Mouse (Mus musculus): ENCODE measurements at regions not wholly inside any gene's neighbourhood (a gene's known extent, or its start where the extent isn't known, plus 50 kb on each side); places are given as distances from the start of the nearest gene placed in this dataset.

- DNase-seq (ENCODE audit: low spot score in 2 of 2), result peak; percentile 61 to 86
Measured at GRCm38 (mm10) chr13:70277667-70278591, 359.5 kb downstream of the Ice1 start.

DNA sequence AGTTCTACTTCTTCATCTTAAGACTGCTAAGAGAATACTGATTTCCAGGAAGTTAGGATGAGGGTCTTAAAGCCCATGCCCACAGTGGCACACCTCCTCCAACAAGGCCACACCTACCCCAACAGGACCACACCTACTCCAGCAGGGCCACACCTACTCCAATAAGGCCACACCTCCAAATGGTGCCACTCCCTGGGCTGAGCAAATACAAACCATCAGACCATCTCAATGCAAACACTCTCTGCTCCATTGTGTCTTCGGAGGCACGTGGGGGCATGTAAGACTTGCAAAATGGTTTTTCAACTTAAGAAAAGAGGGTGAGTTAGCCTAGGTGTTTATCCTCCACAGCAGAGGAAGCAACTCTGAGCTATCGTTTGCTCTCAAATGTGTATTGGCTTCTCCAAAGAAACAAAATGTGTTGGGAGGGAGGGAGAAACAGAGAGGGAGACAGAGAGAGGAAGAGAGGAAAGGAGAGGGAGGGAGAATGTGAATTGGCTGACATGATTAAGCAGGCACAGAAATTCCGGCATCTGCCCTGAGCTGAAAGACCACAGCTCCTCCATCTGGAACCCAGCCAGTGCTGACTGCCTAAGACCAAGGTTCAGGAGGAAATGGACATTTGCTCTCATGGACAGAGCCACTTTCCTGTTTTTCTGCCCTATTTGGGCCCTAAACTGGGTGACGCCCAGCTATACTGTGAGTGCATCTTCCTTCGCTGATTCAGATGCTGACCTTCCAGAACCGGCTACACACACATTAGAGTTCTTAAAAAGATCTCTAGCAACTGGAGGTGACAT is 356.2 kb downstream of the Ice1 start:
- no peak for DNase-seq (ENCODE audit: low spot score in 2 of 2)

- no peak for DNase-seq (ENCODE audit: low spot score in 2 of 2)
Measured at GRCm38 (mm10) chr13:70282731-70283130, 354.7 kb downstream of the Ice1 start.

DNA sequence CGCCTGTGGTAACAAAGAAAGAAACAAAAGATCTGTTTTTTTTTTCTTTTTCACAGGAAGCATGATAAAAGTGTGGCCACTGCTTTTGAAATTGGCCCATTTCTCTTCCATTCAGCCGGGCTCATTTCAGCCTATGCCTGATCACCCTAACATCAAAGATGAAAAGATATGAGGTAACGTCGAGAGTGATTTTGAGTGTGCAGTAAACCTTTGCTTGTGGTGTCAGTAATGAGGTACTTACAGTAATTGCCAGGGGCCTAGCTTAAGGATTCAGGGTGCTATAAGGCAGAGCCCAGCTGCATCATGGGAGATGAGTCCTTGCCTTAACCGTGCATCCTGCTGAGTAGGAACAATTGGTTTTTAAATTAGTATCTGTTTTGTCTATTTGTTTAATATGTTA is 354.2 kb downstream of the Ice1 start:
- no peak for DNase-seq (ENCODE audit: low spot score in 2 of 2)

DNA sequence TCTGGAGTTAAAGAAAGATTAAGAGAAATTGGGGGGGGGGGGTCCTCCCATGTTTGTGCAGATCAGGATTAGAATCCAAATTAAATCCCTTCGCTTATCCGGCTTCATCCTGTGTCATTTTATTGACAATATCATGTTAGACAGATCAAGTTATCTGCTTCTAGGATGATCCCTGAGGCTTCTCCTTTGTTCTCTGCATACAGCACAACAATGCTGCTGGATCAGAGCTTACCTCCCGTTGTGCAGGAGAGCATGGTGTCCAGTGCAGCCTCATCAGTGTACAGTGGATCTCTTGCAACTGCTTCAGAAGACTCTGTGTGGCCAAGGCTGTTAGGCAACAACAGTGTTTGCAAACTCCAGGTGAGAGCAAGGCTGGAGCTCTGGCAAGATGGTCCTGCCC is 344.7 kb downstream of the Ice1 start:
- DNase-seq (ENCODE audit: low spot score in 2 of 2), result no peak

DNA sequence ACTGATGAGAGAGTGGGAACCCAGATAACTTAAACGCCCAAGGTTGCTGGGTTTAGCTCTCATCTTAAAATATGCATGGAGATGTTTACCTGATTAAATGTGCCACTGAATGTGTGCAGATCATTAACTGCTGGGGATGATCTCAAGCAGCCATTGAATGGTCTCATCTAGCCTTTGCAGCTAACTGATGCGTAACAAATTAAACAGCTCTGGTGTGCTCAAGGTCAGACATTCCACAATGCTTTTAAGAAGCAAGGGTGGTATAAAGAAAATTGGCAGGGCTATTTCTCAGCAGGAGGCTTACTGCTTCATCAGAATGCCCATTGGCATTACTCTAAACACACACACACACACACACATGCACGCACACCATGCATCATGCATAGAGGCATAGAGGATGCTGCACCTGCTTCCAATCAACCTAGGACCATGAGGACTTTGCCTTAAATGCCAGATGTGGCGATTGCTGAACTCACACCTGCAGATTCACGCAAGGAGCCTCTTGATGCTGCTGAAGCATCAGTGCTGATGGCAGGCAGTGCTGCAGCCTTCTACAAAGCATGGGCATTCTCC is 333.4 kb downstream of the Ice1 start:
- no peak for DNase-seq (ENCODE audit: low spot score in 2 of 2)

GRCm38 (mm10) chr13:70310516-70310915 is 326.9 kb downstream of the Ice1 start:
- no peak for DNase-seq (ENCODE audit: low spot score in 2 of 2)

- no peak for DNase-seq (ENCODE audit: low spot score in 2 of 2)
Measured at GRCm38 (mm10) chr13:70311226-70312055, 326.0 kb downstream of the Ice1 start.

DNA sequence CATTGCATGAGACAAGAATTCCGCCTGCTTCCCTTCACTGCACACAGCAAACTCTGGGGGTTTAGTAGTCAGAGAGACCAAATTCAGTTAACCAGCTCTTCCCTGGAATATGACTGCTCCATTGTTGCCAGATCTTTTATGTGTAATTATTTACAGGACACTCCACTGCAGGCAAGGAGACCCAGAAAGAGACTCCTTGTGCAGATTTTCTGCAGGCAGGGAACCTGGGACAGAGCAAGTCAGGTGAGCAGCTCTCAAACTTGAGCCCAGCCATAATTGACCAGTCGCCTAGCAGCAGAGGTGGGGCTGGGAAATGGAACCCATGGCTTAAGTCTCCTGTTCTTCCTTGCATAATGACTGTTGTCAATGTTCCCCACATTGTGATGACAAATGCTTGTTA is 324.2 kb downstream of the Ice1 start:
- no peak for DNase-seq (ENCODE audit: low spot score in 2 of 2)

DNA sequence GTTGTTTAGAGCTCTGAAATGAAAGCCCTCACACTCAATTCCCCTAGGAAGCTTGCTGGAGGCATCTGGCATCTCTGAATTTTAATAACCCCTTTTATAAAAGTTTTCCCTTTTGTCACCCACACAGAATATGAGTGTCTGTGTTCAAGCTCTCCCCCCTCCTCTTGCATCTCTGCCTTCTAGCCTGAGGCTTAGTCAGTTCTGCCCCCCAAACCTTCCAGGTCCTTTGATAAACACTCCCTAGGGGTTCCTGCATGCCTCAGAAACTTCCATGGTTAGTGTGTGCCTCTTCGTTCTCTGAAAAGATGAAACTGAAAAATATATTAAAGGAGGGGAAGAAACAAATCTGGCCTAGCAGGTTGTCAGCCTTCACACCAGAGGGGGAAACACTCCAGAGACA is 313.9 kb downstream of the Ice1 start:
- no peak for DNase-seq (ENCODE audit: low spot score in 2 of 2)

GRCm38 (mm10) chr13:70336069-70336468 is 301.4 kb downstream of the Ice1 start:
- DNase-seq (ENCODE audit: low spot score in 2 of 2), result no peak

GRCm38 (mm10) chr13:70340437-70340836 is 297.0 kb downstream of the Ice1 start:
- DNase-seq (ENCODE audit: low spot score in 2 of 2), result no peak

GRCm38 (mm10) chr13:70343191-70343734 is 294.2 kb downstream of the Ice1 start:
- no peak for DNase-seq (ENCODE audit: low spot score in 2 of 2)

GRCm38 (mm10) chr13:70343911-70344310 is 293.5 kb downstream of the Ice1 start:
- no peak for DNase-seq (ENCODE audit: low spot score in 2 of 2)

GRCm38 (mm10) chr13:70344311-70344710 is 293.1 kb downstream of the Ice1 start:
- DNase-seq (ENCODE audit: low spot score in 2 of 2), result no peak

DNA sequence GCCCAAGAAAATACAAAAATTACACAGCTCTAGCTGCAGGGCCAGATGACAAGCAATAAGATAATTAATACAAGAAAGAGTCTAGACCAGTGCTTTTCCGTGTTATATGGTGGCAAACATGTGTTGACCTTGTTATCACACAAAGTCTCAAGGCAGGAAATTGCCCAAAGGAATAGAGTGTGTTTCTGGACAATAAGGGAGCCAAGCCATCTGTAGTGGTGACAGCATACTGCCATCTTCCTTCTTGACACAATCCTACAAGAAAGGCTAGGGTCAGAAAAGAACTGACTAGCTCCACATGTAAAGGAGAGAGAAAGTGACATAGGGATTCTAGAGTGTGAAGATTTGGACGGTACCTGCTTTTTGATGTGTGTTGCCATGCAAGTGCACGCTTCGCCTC is 289.0 kb downstream of the Ice1 start:
- DNase-seq (ENCODE audit: low spot score in 2 of 2), result no peak

DNA sequence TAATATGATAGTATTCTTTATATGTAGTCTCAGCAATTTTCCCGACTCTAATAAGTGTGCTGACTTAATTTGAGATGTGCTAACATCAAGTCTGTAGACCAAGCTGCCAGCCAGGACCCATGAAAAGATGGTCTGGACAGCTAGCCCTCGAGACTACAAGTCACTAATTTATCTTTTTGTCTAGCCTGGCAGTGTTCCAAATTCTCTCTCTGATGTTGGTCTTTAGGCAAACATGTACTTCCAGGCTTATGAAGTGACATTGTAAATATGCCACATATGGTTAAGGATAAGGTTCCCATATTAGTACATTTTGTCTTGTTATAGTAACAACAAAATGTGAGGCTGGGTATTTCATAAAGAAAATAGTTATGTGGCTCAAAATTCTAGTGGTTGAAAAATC is 288.5 kb downstream of the Ice1 start:
- no peak for DNase-seq (ENCODE audit: low spot score in 2 of 2)

DNA sequence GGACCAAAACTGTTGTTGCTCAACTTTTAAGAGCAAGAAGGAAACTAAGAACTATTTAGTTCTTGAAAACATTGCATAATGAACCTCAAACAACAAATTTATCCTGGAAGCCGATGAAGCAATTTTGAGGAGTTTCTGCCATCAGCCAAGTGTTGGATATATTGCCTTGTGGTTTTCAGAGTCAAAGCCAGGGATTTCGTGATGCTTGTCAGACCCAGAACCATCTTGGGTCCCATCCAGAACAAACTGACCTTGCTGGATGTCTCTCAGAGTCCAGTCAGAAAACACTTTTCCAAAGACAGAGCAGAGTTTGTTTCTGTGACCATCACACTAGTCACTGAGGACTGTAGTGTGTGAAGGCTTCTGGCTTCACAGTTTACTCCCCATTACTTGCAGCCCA is 267.8 kb downstream of the Ice1 start:
- no peak for DNase-seq (ENCODE audit: low spot score in 2 of 2)

- peak in 1 of 2 experiments; percentile 59 for DNase-seq (ENCODE audit: low spot score in 2 of 2)
Measured at GRCm38 (mm10) chr13:70380772-70381171, 256.7 kb downstream of the Ice1 start.

DNA sequence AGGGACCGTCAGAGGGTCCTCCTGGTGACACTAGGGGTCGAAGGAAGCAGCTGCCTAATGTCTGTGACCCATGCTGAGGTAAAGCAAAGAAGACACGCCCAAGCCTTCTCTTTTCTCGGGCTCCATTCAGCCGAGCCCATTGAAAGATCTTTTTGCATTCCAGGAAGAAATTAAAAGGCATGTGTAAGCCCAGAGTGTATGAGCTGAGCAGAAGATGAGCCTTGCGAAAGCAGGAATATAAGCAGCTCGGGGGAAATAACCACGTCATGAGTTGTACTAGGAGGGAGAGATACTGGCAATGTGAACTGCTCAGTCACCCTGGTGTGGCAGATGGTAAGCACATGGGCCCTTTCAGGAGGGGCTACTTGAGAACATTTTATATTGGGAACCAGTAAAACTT is 252.1 kb downstream of the Ice1 start:
- no peak for DNase-seq (ENCODE audit: low spot score in 2 of 2)

DNA sequence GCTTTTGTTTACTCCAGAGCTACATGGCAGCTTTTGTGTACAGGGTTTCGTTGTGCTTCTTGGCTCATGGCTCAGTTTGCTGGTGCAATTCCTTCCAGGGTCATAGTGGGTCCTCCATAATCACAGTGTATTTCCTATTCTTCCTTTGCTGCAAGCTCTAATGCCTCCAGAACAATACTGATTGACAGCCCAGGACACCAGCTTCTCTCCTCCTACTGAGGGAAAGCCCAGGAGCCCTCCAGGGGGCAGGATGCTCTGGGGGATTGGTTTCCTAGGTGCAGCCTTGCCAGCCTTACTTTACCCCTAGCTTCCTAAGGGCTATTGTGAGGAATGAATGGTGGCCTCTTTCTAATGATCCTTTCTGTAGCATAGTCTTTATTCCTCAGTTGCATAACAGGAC is 224.6 kb downstream of the Ice1 start:
- DNase-seq (ENCODE audit: low spot score in 2 of 2), result no peak
